Mouse (Mus musculus) E14TG2a.4 (cell line): ENCODE data around the gene Snap47.

Experiments used
- H3K27me3 ChIP-seq: 2 replicates; pipeline ENCODE4 v1.6.1; 2014; ENCODE audit warnings: low read length, control low read depth; ENCODE audit not compliant: insufficient read depth
- H3K36me3 ChIP-seq: 2 replicates; pipeline ENCODE4 v1.6.1; 2014; ENCODE audit warnings: low read length, control low read depth; ENCODE audit not compliant: insufficient read depth
- H3K4me1 ChIP-seq: replicated peaks from 2 replicates; pipeline ENCODE4 v1.6.1; 2014; ENCODE audit warnings: low read depth, low read length, control low read depth
- H3K4me3 ChIP-seq: replicated peaks from 2 replicates; pipeline ENCODE4 v1.5.1; 2014; ENCODE audit warnings: mild to moderate bottlenecking, low read length
- H3K9me3 ChIP-seq: 2 replicates; pipeline ENCODE4 v1.6.1; 2014; ENCODE audit warnings: low read length, control low read depth
- CTCF ChIP-seq: conservative IDR thresholded peaks from 2 replicates; pipeline ENCODE4 v1.5.1; 2014; ENCODE audit warnings: low read length
- NANOG ChIP-seq: IDR thresholded peaks from 2 replicates; pipeline ENCODE4 v1.6.1; 2014; ENCODE audit warnings: borderline replicate concordance, low read length, mixed read lengths
- POU5F1 ChIP-seq: IDR thresholded peaks from 2 replicates; pipeline ENCODE4 v1.6.1; 2014; ENCODE audit warnings: low read length, borderline replicate concordance

The Snap47 gene

GRCm38 (mm10) chr11:59451086-59451485, at the start of gene Snap47:
Snap47 (minus strand) TSS chr11:59451186.
- no peaks in the 10 kb centered on the region for H3K27me3 ChIP-seq
- H3K9me3 ChIP-seq = no peaks in the 10 kb centered on the region
- H3K4me1 ChIP-seq = peaks cover 40% of the 10 kb centered on the region
- TF ChIP-seq NANOG (no peak), CTCF (no peak), POU5F1 (no peak)
- peak within 1 kb of the TSS; percentile 95 for H3K4me3 ChIP-seq
- peaks cover 68% of the 10 kb centered on the region for H3K36me3 ChIP-seq

GRCm38 (mm10) chr11:59497747-59498146, 46.8 kb upstream of the Snap47 start:
- Histone ChIP-seq H3K27me3 (no peaks in the 10 kb centered on the region), H3K9me3 (peaks cover 2% of the 10 kb centered on the region; the same call in 1 of the 2 replicates), H3K36me3 (peaks cover 99% of the 10 kb centered on the region), H3K4me3 (no peak overlapping the region), H3K4me1 (peaks cover 16% of the 10 kb centered on the region)
- TF ChIP-seq POU5F1 (no peak), CTCF (peak; percentile 36), NANOG (no peak)

- no peaks in the 10 kb centered on the region for H3K27me3 ChIP-seq
- H3K9me3 ChIP-seq = peaks cover 2% of the 10 kb centered on the region; the same call in 1 of the 2 replicates
- H3K4me1 ChIP-seq = peaks cover 16% of the 10 kb centered on the region
- H3K36me3 ChIP-seq = peaks cover 99% of the 10 kb centered on the region
- no peak overlapping the region for H3K4me3 ChIP-seq
- TF ChIP-seq NANOG (no peak), POU5F1 (no peak), CTCF (no peak)
These were observed 45.8 kb upstream of the Snap47 start for GRCm38 (mm10) chr11:59496672-59497310.

- no peak overlapping the region for H3K4me3 ChIP-seq
- no peaks in the 10 kb centered on the region for H3K9me3 ChIP-seq
- H3K27me3 ChIP-seq = no peaks in the 10 kb centered on the region
- H3K36me3 ChIP-seq = peaks cover 63% of the 10 kb centered on the region
- peaks cover 17% of the 10 kb centered on the region for H3K4me1 ChIP-seq
- TF ChIP-seq POU5F1 = no peak
- TF ChIP-seq NANOG = no peak
- TF ChIP-seq CTCF = no peak
These were observed 35.2 kb upstream of the Snap47 start for GRCm38 (mm10) chr11:59486222-59486621.

- no peak overlapping the region for H3K4me3 ChIP-seq
- TF ChIP-seq CTCF (no peak), NANOG (no peak), POU5F1 (no peak)
- H3K36me3 ChIP-seq = peaks cover 57% of the 10 kb centered on the region
- no peaks in the 10 kb centered on the region for H3K9me3 ChIP-seq
- peaks cover 17% of the 10 kb centered on the region for H3K4me1 ChIP-seq
- no peaks in the 10 kb centered on the region for H3K27me3 ChIP-seq
These were observed 34.7 kb upstream of the Snap47 start for GRCm38 (mm10) chr11:59485641-59486040.

- Histone ChIP-seq H3K4me1 (peaks cover 17% of the 10 kb centered on the region), H3K4me3 (no peak overlapping the region), H3K36me3 (peaks cover 33% of the 10 kb centered on the region), H3K27me3 (no peaks in the 10 kb centered on the region), H3K9me3 (no peaks in the 10 kb centered on the region)
- TF ChIP-seq POU5F1 = no peak
- TF ChIP-seq NANOG = no peak
- peak; percentile 46 for TF ChIP-seq CTCF
These were observed 32.2 kb upstream of the Snap47 start for GRCm38 (mm10) chr11:59483212-59483611.

- no peaks in the 10 kb centered on the region for H3K36me3 ChIP-seq
- H3K4me3 ChIP-seq = no peak overlapping the region
- TF ChIP-seq NANOG (no peak), CTCF (no peak), POU5F1 (no peak)
- peaks cover 7% of the 10 kb centered on the region; the same call in 1 of the 2 replicates for H3K4me1 ChIP-seq
- H3K9me3 ChIP-seq = no peaks in the 10 kb centered on the region
- 0 out of 2 replicates have a peak, but pooled peaks cover 3% of the 10 kb centered on the region for H3K27me3 ChIP-seq
These were observed 26.3 kb upstream of the Snap47 start for GRCm38 (mm10) chr11:59477240-59477639.

GRCm38 (mm10) chr11:59472326-59472677, 21.3 kb upstream of the Snap47 start, which contains the start of gene Zfp867:
Zfp867 (minus strand) TSS chr11:59472474.
- H3K4me3 ChIP-seq = peak within 1 kb of the TSS; percentile 96
- TF ChIP-seq CTCF (no peak), POU5F1 (no peak), NANOG (no peak)
- H3K27me3 ChIP-seq = 0 out of 2 replicates have a peak, but pooled peaks cover 3% of the 10 kb centered on the region
- H3K36me3 ChIP-seq = peaks cover 4% of the 10 kb centered on the region; the same call in 1 of the 2 replicates
- H3K4me1 ChIP-seq = peaks cover 25% of the 10 kb centered on the region
- no peaks in the 10 kb centered on the region for H3K9me3 ChIP-seq

- TF ChIP-seq NANOG (no peak), POU5F1 (no peak), CTCF (no peak)
- peaks cover 29% of the 10 kb centered on the region for H3K4me1 ChIP-seq
- H3K27me3 ChIP-seq = 0 out of 2 replicates have a peak, but pooled peaks cover 3% of the 10 kb centered on the region
- H3K9me3 ChIP-seq = no peaks in the 10 kb centered on the region
- H3K4me3 ChIP-seq = peak overlapping the region; percentile 96
- peaks cover 4% of the 10 kb centered on the region; the same call in 1 of the 2 replicates for H3K36me3 ChIP-seq
These were observed 20.7 kb upstream of the Snap47 start for GRCm38 (mm10) chr11:59471413-59472325.
